Mouse (Mus musculus) limb, embryonic 15.5 days (tissue): ENCODE measurements around the gene Trpv6. TPM values are rescaled to one million over a fixed set of nuclear protein-coding genes. Genes with fewer than 3 reads are reported as not detected.
A peak's percentile ranks its signal among the peaks of the same experiment; 100 is the strongest.

ENCODE experiments used
- ATAC-seq: fragments of 200-750 bp; cut with Nextera tagmentation; 2 replicates; pipeline ENCODE4 v1.8.0; 2017; ENCODE audit warnings: low read depth, moderate TSS enrichment; ENCODE audit not compliant: insufficient number of reproducible peaks, low FRiP score, low TSS enrichment
- H3K27ac ChIP-seq: fragments of 300-500 bp; sonication (generic); 2 replicates; pipeline ENCODE4 v1.5.1; 2015; ENCODE audit warnings: moderate library complexity, mild to moderate bottlenecking, inconsistent platforms
- H3K27me3 ChIP-seq: fragments of 300-500 bp; sonication (generic); 2 replicates; pipeline ENCODE4 v1.6.1; 2015; ENCODE audit warnings: inconsistent platforms
- H3K36me3 ChIP-seq: fragments of 300-500 bp; sonication (generic); 2 replicates; pipeline ENCODE4 v1.6.1; 2015; ENCODE audit warnings: inconsistent platforms
- H3K4me1 ChIP-seq: fragments of 300-500 bp; sonication (generic); 2 replicates; pipeline ENCODE4 v1.6.1; 2015; ENCODE audit warnings: inconsistent platforms
- H3K4me2 ChIP-seq: fragments of 300-500 bp; sonication (generic); 2 replicates; pipeline ENCODE4 v1.6.1; 2015; ENCODE audit warnings: mild to moderate bottlenecking, inconsistent platforms
- H3K4me3 ChIP-seq: fragments of 300-500 bp; sonication (generic); 2 replicates; pipeline ENCODE4 v1.5.1; 2015; ENCODE audit warnings: mild to moderate bottlenecking, inconsistent platforms
- H3K9ac ChIP-seq: fragments of 300-500 bp; sonication (generic); 2 replicates; pipeline ENCODE4 v1.6.1; 2015; ENCODE audit warnings: inconsistent platforms
- H3K9me3 ChIP-seq: fragments of 300-500 bp; sonication (generic); 2 replicates; pipeline ENCODE4 v1.6.1; 2016; ENCODE audit warnings: inconsistent platforms
- WGBS: fragments of 180-500 bp; shearing (Covaris S2); methylation state at CpG from one replicate; pipeline ENCODE4 v1.1.7; 2015; 5-methylcytosine and 5-hydroxymethylcytosine counted together
- polyA plus RNA-seq: library from polyadenylated mRNA; unstranded; fragments of >200 nt; fragmentation: Nextera tagmentation; extraction: Ambion mirVana; gene quantifications from 2 replicates; pipeline ENCODE4 v1.2.1, GENCODE M21; 2015

The Trpv6 gene
- polyA plus RNA-seq = 0.83 and 1.0 TPM in 2 replicates

GRCm38 (mm10) chr6:41636178-41636577 is at the start of gene Trpv6:
Gene Trpv6, minus strand, starts transcription at chr6:41636405.
- Histone ChIP-seq H3K4me2 (0 out of 2 replicates have a peak within 1 kb of the TSS, but pooled peaks have one; percentile 7), H3K9me3 (no peaks in the 10 kb centered on the region), H3K36me3 (no peaks in the 10 kb centered on the region), H3K9ac (no peak within 1 kb of the TSS), H3K4me3 (peak within 1 kb of the TSS; percentile 20; the same call in 1 of the 2 replicates), H3K4me1 (no peaks in the 10 kb centered on the region), H3K27me3 (no peaks in the 10 kb centered on the region), H3K27ac (no peak within 1 kb of the TSS)
- no peak for ATAC-seq
- 17% methylated on average over 5 of the region's 5 CpGs for WGBS

- H3K36me3 ChIP-seq = no peaks in the 10 kb centered on the region
- ATAC-seq = no peak
- 75% methylated on average over 3 of the region's 3 CpGs for WGBS
Measured at GRCm38 (mm10) chr6:41685596-41685995, 49.4 kb upstream of the Trpv6 start.

GRCm38 (mm10) chr6:41684911-41685310 is 48.7 kb upstream of the Trpv6 start:
- no peak overlapping the region for H3K4me3 ChIP-seq
- 85% methylated on average over 5 of the region's 5 CpGs for WGBS
- H3K4me1 ChIP-seq = no peaks in the 10 kb centered on the region
- H3K4me2 ChIP-seq = no peak overlapping the region
- no peaks in the 10 kb centered on the region for H3K9me3 ChIP-seq
- H3K9ac ChIP-seq = no peak overlapping the region
- H3K27ac ChIP-seq = no peak overlapping the region
- no peaks in the 10 kb centered on the region for H3K27me3 ChIP-seq
- no peak for ATAC-seq
- H3K36me3 ChIP-seq = no peaks in the 10 kb centered on the region

More at GRCm38 (mm10) chr6:41685596-41685995, 49.4 kb upstream of the Trpv6 start:
- H3K4me3 ChIP-seq = no peak overlapping the region
- no peaks in the 10 kb centered on the region for H3K9me3 ChIP-seq
- no peak overlapping the region for H3K27ac ChIP-seq
- H3K27me3 ChIP-seq = no peaks in the 10 kb centered on the region
- H3K4me1 ChIP-seq = no peaks in the 10 kb centered on the region
- no peak overlapping the region for H3K4me2 ChIP-seq
- H3K9ac ChIP-seq = no peak overlapping the region

- H3K9me3 ChIP-seq = no peaks in the 10 kb centered on the region
- H3K36me3 ChIP-seq = no peaks in the 10 kb centered on the region
- no peaks in the 10 kb centered on the region for H3K27me3 ChIP-seq
- no peak within 1 kb of the TSS for H3K4me3 ChIP-seq
- H3K4me1 ChIP-seq = no peaks in the 10 kb centered on the region
- ATAC-seq = no peak
- WGBS = 94% methylated on average over 2 of the region's 2 CpGs
- no peak within 1 kb of the TSS for H3K4me2 ChIP-seq
- no peak within 1 kb of the TSS for H3K27ac ChIP-seq
- H3K9ac ChIP-seq = no peak within 1 kb of the TSS
Measured at GRCm38 (mm10) chr6:41684131-41684530, 47.9 kb upstream of the Trpv6 start, which contains the start of gene Llcfc1. Gene Llcfc1, plus strand, starts transcription at chr6:41684431.

GRCm38 (mm10) chr6:41681656-41682055 is 45.5 kb upstream of the Trpv6 start:
- Histone ChIP-seq H3K9me3 (no peaks in the 10 kb centered on the region), H3K4me3 (no peak overlapping the region), H3K36me3 (no peaks in the 10 kb centered on the region), H3K9ac (no peak overlapping the region), H3K27ac (no peak overlapping the region), H3K4me1 (no peaks in the 10 kb centered on the region), H3K27me3 (no peaks in the 10 kb centered on the region), H3K4me2 (no peak overlapping the region)
- no peak for ATAC-seq
- WGBS = 65% methylated on average over 5 of the region's 5 CpGs

- no peak for ATAC-seq
- Histone ChIP-seq H3K4me1 (no peaks in the 10 kb centered on the region), H3K27me3 (no peaks in the 10 kb centered on the region), H3K9me3 (no peaks in the 10 kb centered on the region), H3K4me2 (no peak within 1 kb of the TSS), H3K27ac (no peak within 1 kb of the TSS), H3K4me3 (no peak within 1 kb of the TSS), H3K9ac (no peak within 1 kb of the TSS), H3K36me3 (no peaks in the 10 kb centered on the region)
- 40% methylated on average over 1 of the region's 1 CpGs for whole genome bisulfite sequencing
Measured at GRCm38 (mm10) chr6:41680669-41681068, 44.5 kb upstream of the Trpv6 start, which contains the start of gene Trpv5. Gene Trpv5, minus strand, starts transcription at chr6:41680769.

- Histone ChIP-seq H3K9me3 (no peaks in the 10 kb centered on the region), H3K4me2 (no peak overlapping the region), H3K9ac (no peak overlapping the region), H3K4me3 (no peak overlapping the region), H3K4me1 (no peaks in the 10 kb centered on the region), H3K27ac (no peak overlapping the region), H3K36me3 (no peaks in the 10 kb centered on the region), H3K27me3 (no peaks in the 10 kb centered on the region)
- WGBS = 91% methylated on average over 2 of the region's 2 CpGs
- ATAC-seq = no peak
Measured at GRCm38 (mm10) chr6:41676530-41676929, 40.3 kb upstream of the Trpv6 start.

- no peaks in the 10 kb centered on the region for H3K36me3 ChIP-seq
- no peak for ATAC-seq
- H3K4me3 ChIP-seq = no peak overlapping the region
- H3K27me3 ChIP-seq = no peaks in the 10 kb centered on the region
- WGBS = 38% methylated on average over 2 of the region's 2 CpGs
- no peaks in the 10 kb centered on the region for H3K4me1 ChIP-seq
- H3K4me2 ChIP-seq = no peak overlapping the region
- no peak overlapping the region for H3K9ac ChIP-seq
- no peaks in the 10 kb centered on the region for H3K9me3 ChIP-seq
- H3K27ac ChIP-seq = no peak overlapping the region
Measured at GRCm38 (mm10) chr6:41662320-41662719, 26.1 kb upstream of the Trpv6 start.

- Histone ChIP-seq H3K4me3 (no peak overlapping the region), H3K9me3 (no peaks in the 10 kb centered on the region), H3K9ac (no peak overlapping the region), H3K27me3 (no peaks in the 10 kb centered on the region), H3K4me2 (no peak overlapping the region), H3K27ac (no peak overlapping the region), H3K4me1 (no peaks in the 10 kb centered on the region), H3K36me3 (no peaks in the 10 kb centered on the region)
- ATAC-seq = no peak
- 75% methylated on average over 1 of the region's 1 CpGs for WGBS
Measured at GRCm38 (mm10) chr6:41658487-41658886, 22.3 kb upstream of the Trpv6 start.

GRCm38 (mm10) chr6:41654648-41655047 is 18.4 kb upstream of the Trpv6 start:
- Histone ChIP-seq H3K36me3 (no peaks in the 10 kb centered on the region), H3K4me3 (no peak overlapping the region), H3K9ac (no peak overlapping the region), H3K4me2 (no peak overlapping the region), H3K27ac (no peak overlapping the region), H3K9me3 (no peaks in the 10 kb centered on the region), H3K27me3 (no peaks in the 10 kb centered on the region), H3K4me1 (no peaks in the 10 kb centered on the region)
- ATAC-seq = no peak
- 84% methylated on average over 8 of the region's 8 CpGs for WGBS

GRCm38 (mm10) chr6:41653173-41653572 is 17.0 kb upstream of the Trpv6 start:
- Histone ChIP-seq H3K4me2 (no peak overlapping the region), H3K4me3 (no peak overlapping the region), H3K36me3 (no peaks in the 10 kb centered on the region), H3K4me1 (no peaks in the 10 kb centered on the region), H3K27ac (no peak overlapping the region), H3K9ac (no peak overlapping the region), H3K9me3 (no peaks in the 10 kb centered on the region), H3K27me3 (no peaks in the 10 kb centered on the region)
- WGBS = 91% methylated on average over 5 of the region's 5 CpGs
- no peak for ATAC-seq

- no peaks in the 10 kb centered on the region for H3K27me3 ChIP-seq
- no peak overlapping the region for H3K4me2 ChIP-seq
- H3K4me1 ChIP-seq = no peaks in the 10 kb centered on the region
- no peak for ATAC-seq
- H3K36me3 ChIP-seq = no peaks in the 10 kb centered on the region
- H3K9ac ChIP-seq = no peak overlapping the region
- H3K27ac ChIP-seq = no peak overlapping the region
- no peak overlapping the region for H3K4me3 ChIP-seq
- no peaks in the 10 kb centered on the region for H3K9me3 ChIP-seq
Measured at GRCm38 (mm10) chr6:41646672-41647071, 10.5 kb upstream of the Trpv6 start.

GRCm38 (mm10) chr6:41646220-41646619 is 10.0 kb upstream of the Trpv6 start:
- H3K4me1 ChIP-seq = no peaks in the 10 kb centered on the region
- 76% methylated on average over 3 of the region's 3 CpGs for WGBS
- H3K27ac ChIP-seq = no peak overlapping the region
- no peaks in the 10 kb centered on the region for H3K9me3 ChIP-seq
- no peak overlapping the region for H3K4me2 ChIP-seq
- no peak for ATAC-seq
- no peak overlapping the region for H3K9ac ChIP-seq
- no peak overlapping the region for H3K4me3 ChIP-seq
- no peaks in the 10 kb centered on the region for H3K27me3 ChIP-seq
- H3K36me3 ChIP-seq = no peaks in the 10 kb centered on the region
